Mouse (Mus musculus): Measurements from ENCODE around the gene Degs2. TPM values are rescaled to one million over a fixed set of nuclear protein-coding genes. Genes with fewer than 3 reads are reported as not detected.

Gene Degs2
- total RNA-seq, 2 experiments from 2014 or later = not detected

DNA sequence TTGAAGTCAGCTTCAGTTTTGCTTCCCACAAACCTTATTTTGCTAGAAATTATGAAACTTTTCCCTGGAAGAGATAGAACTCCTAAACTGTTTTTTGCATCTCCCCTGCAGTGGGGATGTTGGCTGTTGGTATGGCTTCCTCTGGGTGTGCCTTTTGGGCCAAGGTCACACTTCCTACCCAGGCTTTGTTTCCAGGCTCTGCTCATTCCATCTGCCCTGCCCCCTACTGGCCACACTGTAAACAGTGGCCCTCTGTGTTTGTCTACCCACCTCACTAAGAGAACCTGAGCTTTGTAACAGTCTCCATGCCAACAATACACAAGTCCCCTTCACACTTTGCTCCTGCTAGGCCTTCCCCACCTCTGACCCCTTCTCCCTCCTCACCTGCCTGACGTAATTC, 44.8 kb downstream of the Degs2 start:
- intact Hi-C loops (cut with DNase I) = no loop called here
- peak; percentile 37 for DNase-seq

GRCm38 (mm10) chr12:108653358-108654335, 48.5 kb downstream of the Degs2 start:
- DNase-seq = no peak
- intact Hi-C loops (cut with DNase I) = no loop called here

GRCm38 (mm10) chr12:108651053-108651660, 51.0 kb downstream of the Degs2 start:
- peak; percentile 24 for DNase-seq
- intact Hi-C loops (cut with DNase I) = no loop called here

- intact Hi-C loops (cut with DNase I) = no loop called here
Observed at GRCm38 (mm10) chr12:108647784-108648183, 54.3 kb downstream of the Degs2 start.

DNA sequence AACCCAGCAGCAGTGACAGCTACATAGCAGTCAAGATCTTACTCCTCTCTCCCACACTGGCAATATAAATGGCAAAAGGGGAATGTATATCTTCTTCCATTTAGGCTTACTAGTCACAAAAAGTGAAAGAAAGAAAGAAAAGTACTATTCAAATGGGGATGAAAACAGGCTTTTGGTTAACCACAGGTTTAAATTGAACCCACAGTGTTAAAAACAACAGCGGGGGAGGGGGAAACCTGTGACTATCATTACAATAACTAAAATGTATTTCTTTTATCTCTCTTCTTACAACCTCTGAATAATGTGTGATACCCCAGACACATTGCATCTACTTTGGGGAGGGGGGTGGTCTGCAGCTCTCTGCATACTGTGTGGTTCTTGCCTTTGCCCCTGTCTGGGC, 55.9 kb downstream of the Degs2 start:
- intact Hi-C loops (cut with DNase I) = no loop called here

More at GRCm38 (mm10) chr12:108647784-108648183, 54.3 kb downstream of the Degs2 start:
- no peak for DNase-seq

GRCm38 (mm10) chr12:108642019-108642418, 60.1 kb downstream of the Degs2 start:
- intact Hi-C loops (cut with DNase I) = no loop called here
- no peak for DNase-seq

More for the DNA sequence above, 55.9 kb downstream of the Degs2 start:
- no peak for DNase-seq

DNA sequence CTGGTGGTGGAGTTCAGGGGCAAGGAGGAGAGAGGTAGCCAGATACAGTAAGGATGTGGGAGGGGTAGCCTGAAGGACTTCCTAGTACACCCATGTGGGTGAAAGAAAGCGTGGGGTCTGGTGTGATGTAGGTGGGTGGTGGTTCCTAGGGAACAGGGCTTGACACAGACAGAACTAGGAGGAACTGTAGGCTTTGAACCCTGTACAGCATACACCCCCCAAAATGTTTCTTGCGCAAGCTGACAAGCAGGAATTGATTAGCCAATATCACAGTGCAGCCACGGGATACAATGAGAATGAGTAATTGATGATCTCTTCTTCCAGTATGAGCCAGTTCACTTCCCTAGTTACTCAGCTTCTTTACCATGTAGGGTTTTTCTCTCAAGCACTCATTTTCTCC, 63.0 kb downstream of the Degs2 start:
- DNase-seq = no peak
- intact Hi-C loops (cut with DNase I) = no loop called here

DNA sequence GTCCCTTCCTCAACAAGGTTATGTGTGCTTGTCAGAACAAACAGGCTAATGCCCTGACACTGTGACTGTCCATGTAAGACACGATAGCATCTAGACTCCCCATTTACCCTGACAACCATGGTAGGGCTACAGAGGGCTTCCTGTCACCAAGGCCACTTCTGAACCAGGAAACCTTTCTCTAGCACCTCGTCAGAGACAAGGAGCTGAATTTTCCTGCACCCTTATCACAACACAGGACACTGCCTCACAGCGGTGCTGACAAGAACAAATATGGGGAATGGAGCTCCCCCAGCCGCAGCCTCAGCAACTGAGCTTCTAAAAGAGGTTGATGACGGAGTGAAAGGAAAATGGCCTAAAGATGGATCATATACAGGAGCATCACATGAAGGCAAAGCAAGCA, 64.7 kb downstream of the Degs2 start:
- no peak for DNase-seq
- intact Hi-C loops (cut with DNase I) = no loop called here

DNA sequence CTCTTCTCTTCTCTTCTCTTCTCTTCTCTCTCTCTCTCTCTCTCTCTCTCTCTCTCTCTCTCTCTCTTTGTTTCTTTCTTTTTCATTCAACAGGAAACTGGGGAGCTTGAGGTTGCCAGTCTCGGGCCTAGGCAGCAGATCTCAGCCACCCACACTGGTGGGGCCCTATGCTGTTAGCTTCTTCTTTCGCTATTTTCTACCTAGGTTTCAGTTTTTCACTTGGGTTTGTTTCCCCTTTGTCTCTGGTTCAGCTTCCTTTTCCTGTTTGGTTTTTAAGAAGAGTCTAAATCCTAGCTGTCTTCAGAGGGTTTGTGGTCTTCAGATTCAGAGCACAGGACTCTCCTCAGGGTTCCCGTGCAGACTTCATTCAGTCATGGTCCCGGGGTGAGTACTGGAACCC, 66.6 kb downstream of the Degs2 start:
- DNase-seq = no peak
- intact Hi-C loops (cut with DNase I) = no loop called here

GRCm38 (mm10) chr12:108634031-108634430, 68.1 kb downstream of the Degs2 start:
- no peak for DNase-seq
- intact Hi-C loops (cut with DNase I) = no loop called here

GRCm38 (mm10) chr12:108632501-108632900, 69.6 kb downstream of the Degs2 start:
- DNase-seq = no peak
- intact Hi-C loops (cut with DNase I) = no loop called here

- intact Hi-C loops (cut with DNase I) = no loop called here
- DNase-seq = no peak
Observed at GRCm38 (mm10) chr12:108630741-108631688, 71.1 kb downstream of the Degs2 start.

DNA sequence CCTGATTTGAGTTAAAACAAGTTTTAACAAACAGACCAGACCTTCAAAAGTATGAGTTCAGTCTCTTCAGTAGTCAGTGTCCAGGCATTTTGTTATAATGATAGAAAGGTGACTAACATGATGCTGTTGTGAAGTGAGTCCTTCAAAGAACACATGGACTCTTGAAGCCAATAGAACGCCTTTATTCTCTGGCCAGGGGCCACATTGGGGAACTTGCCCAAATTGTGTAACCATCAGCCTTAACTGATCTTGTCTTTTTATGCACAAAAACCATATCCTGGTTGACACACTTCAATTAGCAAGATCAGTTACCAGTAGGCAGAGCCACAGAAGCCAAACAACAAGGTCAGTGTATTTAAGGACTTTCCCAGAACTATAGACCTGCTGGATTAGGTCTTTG, 72.6 kb downstream of the Degs2 start:
- DNase-seq = no peak
- intact Hi-C loops (cut with DNase I) = no loop called here

Small RNAs within 50 kb of the gene (microRNA-seq; reads per million reads assigned to microRNA genes)
- gene Gm23872 (not detected), gene Mir342 (8,053 reads per million, percentile 93 among the genes with 10 or more reads in this experiment)

Other genes starting within 250 kb of the Degs2 start
- 100 to 1,000 TPM; 585 to 625 TPM for gene Evl, start 147.6 kb downstream of the Degs2 start, total RNA-seq (2021)
- 10 to 100 TPM; 53.1 to 55.5 TPM for gene Yy1, start 90.7 kb upstream of the Degs2 start, total RNA-seq (2021)
- gene Slc25a29, start 133.6 kb upstream of the Degs2 start, total RNA-seq (2021) = 10 to 100 TPM; 15.8 to 17.5 TPM
- gene Slc25a47, start 133.7 kb upstream of the Degs2 start, total RNA-seq (2021) = 10 to 100 TPM; 12.4 to 13.3 TPM
- gene Wdr25, start 191.3 kb upstream of the Degs2 start, total RNA-seq (2021) = 1 to 10 TPM; 4.9 to 6.2 TPM
- 10 to 100 TPM; 93.2 to 99.7 TPM for gene Wars, start 191.9 kb upstream of the Degs2 start, total RNA-seq (2021)

Data from left cerebral cortex, postnatal 4 days (tissue).